Mouse (Mus musculus) megakaryocyte-erythroid progenitor cell, adult 5-6 weeks (primary cell): Measurements from ENCODE around the gene Tnnc2. TPM values are rescaled to one million over a fixed set of nuclear protein-coding genes. Genes with fewer than 3 reads are reported as not detected.

Experiments used
- ATAC-seq: replicated peaks from 2 replicates; pipeline ENCODE4 v1.8.0; 2016; ENCODE audit warnings: mild to moderate bottlenecking, inconsistent platforms; ENCODE audit not compliant: severe bottlenecking, poor library complexity, low FRiP score, low TSS enrichment
- total RNA-seq, 2 experiments: library from RNA; stranded (forward) in 1 of 2; stranded (reverse) in 1 of 2; fragments of 200-1000, 215-1000 nt in 1 of 2; fragments of >200 nt in 1 of 2; fragmentation: Nextera tagmentation in 1 of 2; gene quantifications; 2 replicates each; pipeline ENCODE4 v1.2.3; 2014 to 2017

Tnnc2 gene
- total RNA-seq (2014; fragmentation: Nextera tagmentation), result not detected in 2 replicates
- total RNA-seq (2017), result not detected in 2 replicates

GRCm38 (mm10) chr2:164779481-164780086, at the start of gene Tnnc2:
Gene Tnnc2, minus strand, starts transcription at chr2:164779967.
- no peak for ATAC-seq

GRCm38 (mm10) chr2:164829090-164829489, 49.3 kb upstream of the Tnnc2 start:
- ATAC-seq, result no peak

- ATAC-seq, result no peak
Observed at GRCm38 (mm10) chr2:164828437-164828836, 48.7 kb upstream of the Tnnc2 start, which contains the start of gene Spata25. Gene Spata25, minus strand, starts transcription at chr2:164828537.

- ATAC-seq, result 0 out of 2 replicates have a peak, but pooled peaks have one; percentile 11
Observed at GRCm38 (mm10) chr2:164827146-164827850, 47.5 kb upstream of the Tnnc2 start.

GRCm38 (mm10) chr2:164825521-164825920, 45.8 kb upstream of the Tnnc2 start:
- no peak for ATAC-seq

- ATAC-seq, result no peak
Observed at GRCm38 (mm10) chr2:164823969-164824368, 44.2 kb upstream of the Tnnc2 start.

- ATAC-seq, result peak; percentile 65
Observed at GRCm38 (mm10) chr2:164823181-164823585, 43.4 kb upstream of the Tnnc2 start.

GRCm38 (mm10) chr2:164822636-164823165, 42.9 kb upstream of the Tnnc2 start, which contains the start of gene Zswim1:
Gene Zswim1, plus strand, starts transcription at chr2:164822686.
- peak; percentile 96 for ATAC-seq

- no peak for ATAC-seq
Observed at GRCm38 (mm10) chr2:164821060-164821459, 41.3 kb upstream of the Tnnc2 start.

GRCm38 (mm10) chr2:164817703-164818102, 37.9 kb upstream of the Tnnc2 start:
- no peak for ATAC-seq

- no peak for ATAC-seq
Observed at GRCm38 (mm10) chr2:164817206-164817605, 37.4 kb upstream of the Tnnc2 start.

GRCm38 (mm10) chr2:164815821-164816220, 36.1 kb upstream of the Tnnc2 start:
- ATAC-seq, result peak; percentile 89

GRCm38 (mm10) chr2:164815348-164815747, 35.6 kb upstream of the Tnnc2 start:
- peak; percentile 18; the same call in 1 of the 2 replicates for ATAC-seq

- ATAC-seq, result no peak
Observed at GRCm38 (mm10) chr2:164813557-164813956, 33.8 kb upstream of the Tnnc2 start.

GRCm38 (mm10) chr2:164806614-164807013, 26.8 kb upstream of the Tnnc2 start:
- no peak for ATAC-seq

GRCm38 (mm10) chr2:164805332-164805718, 25.6 kb upstream of the Tnnc2 start:
- ATAC-seq, result peak; percentile 59

- ATAC-seq, result peak; percentile 95
Observed at GRCm38 (mm10) chr2:164804533-164805331, 25.0 kb upstream of the Tnnc2 start, which contains the start of the genes Acot8 and Zswim3. Gene Acot8, minus strand, starts transcription at chr2:164804882. Gene Zswim3, plus strand, starts transcription at chr2:164805098.

- 0 out of 2 replicates have a peak, but pooled peaks have one; percentile 10 for ATAC-seq
Observed at GRCm38 (mm10) chr2:164803921-164804313, 24.1 kb upstream of the Tnnc2 start.

- ATAC-seq, result no peak
Observed at GRCm38 (mm10) chr2:164803201-164803920, 23.6 kb upstream of the Tnnc2 start.
